Mouse (Mus musculus) thymus, adult 2 months (tissue): ENCODE measurements at regions not wholly inside any gene's neighbourhood (a gene's known extent, or its start where the extent isn't known, plus 50 kb on each side); places are given as distances from the start of the nearest gene placed in this dataset.

Source experiments
- DNase-seq: peaks from one replicate; pipeline ENCODE4 v3.0.0; 2021
- H3K27ac ChIP-seq: fragments of 200-500 bp; 2 replicates; pipeline ENCODE4 v1.5.1; 2012; ENCODE audit warnings: low read length, control low read depth; ENCODE audit not compliant: control insufficient read depth, insufficient read depth
- H3K27me3 ChIP-seq: fragments of 200-500 bp; 2 replicates; pipeline ENCODE4 v1.6.1; 2012; ENCODE audit warnings: mild to moderate bottlenecking, low read length, moderate library complexity, mixed read lengths; ENCODE audit not compliant: control insufficient read depth, insufficient read depth
- H3K36me3 ChIP-seq: fragments of 200-500 bp; 2 replicates; pipeline ENCODE4 v1.6.1; 2012; ENCODE audit warnings: mild to moderate bottlenecking, low read length, moderate library complexity; ENCODE audit not compliant: control insufficient read depth, insufficient read depth
- H3K4me1 ChIP-seq: fragments of 200-500 bp; replicated peaks from 2 replicates; pipeline ENCODE4 v1.6.1; 2012; ENCODE audit warnings: low read length; ENCODE audit not compliant: control insufficient read depth, insufficient read depth
- H3K4me3 ChIP-seq: fragments of 200-500 bp; 2 replicates; pipeline ENCODE4 v1.5.1; 2012; ENCODE audit warnings: mild to moderate bottlenecking, low read length, control low read depth, moderate library complexity; ENCODE audit not compliant: control insufficient read depth, insufficient read depth
- CTCF ChIP-seq: fragments of 200-500 bp; IDR thresholded peaks from 2 replicates; pipeline ENCODE4 v1.5.1; 2012; ENCODE audit warnings: mild to moderate bottlenecking, control low read depth, low read length, moderate library complexity, borderline replicate concordance; ENCODE audit not compliant: control insufficient read depth, poor library complexity, insufficient read depth; ENCODE audit errors: extremely low read depth
- POLR2A ChIP-seq: fragments of 200-500 bp; IDR thresholded peaks from 2 replicates; pipeline ENCODE4 v1.6.1; 2012; ENCODE audit warnings: mild to moderate bottlenecking, low read length, control low read depth, moderate library complexity; ENCODE audit not compliant: control insufficient read depth, poor library complexity, insufficient read depth; ENCODE audit errors: extremely low read depth
- WGBS: fragments of 180-500 bp; shearing (Covaris S2); methylation state at CpG from one replicate; pipeline ENCODE4 v1.1.7; 2018; 5-methylcytosine and 5-hydroxymethylcytosine counted together

DNA sequence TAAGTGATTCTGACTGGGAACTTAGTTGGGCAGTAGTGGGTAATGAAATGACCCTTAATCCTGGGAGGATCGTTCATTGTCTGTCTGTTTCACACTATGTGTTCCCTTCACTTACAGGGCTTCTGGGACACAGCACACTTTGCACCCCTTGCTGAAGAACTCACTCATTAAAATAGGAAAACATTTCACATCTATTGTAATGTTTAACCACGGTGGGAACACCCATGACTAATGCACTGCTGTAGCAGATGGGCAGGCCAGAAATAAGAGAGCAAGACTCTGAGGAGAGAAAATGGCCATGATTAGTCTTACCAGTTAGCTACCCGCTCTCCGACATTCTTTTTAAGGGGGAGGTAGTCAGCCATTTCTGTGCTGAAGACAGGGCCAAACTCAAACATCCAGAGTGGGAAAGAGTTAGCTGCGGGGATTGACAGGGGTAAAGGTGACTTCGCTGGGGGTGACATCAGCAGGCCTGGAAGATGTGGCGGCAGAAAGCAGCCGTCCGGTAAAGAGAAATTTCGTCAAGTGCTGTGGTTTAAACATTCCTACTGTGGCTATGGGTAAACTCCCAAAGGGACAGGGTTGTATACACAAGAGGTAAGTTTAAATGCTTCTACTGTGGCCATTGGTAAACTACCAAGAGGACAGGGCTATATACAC lies 167.3 kb upstream of the Agap1 start:
- Histone ChIP-seq H3K27ac (no peak overlapping the region), H3K36me3 (no peaks in the 10 kb centered on the region), H3K4me1 (no peaks in the 10 kb centered on the region), H3K27me3 (no peaks in the 10 kb centered on the region), H3K4me3 (no peak overlapping the region)
- no peak for TF ChIP-seq POLR2A
- no peak for TF ChIP-seq CTCF
- DNase-seq = no peak
- 90% methylated on average over 10 of the region's 10 CpGs for whole genome bisulfite sequencing

DNA sequence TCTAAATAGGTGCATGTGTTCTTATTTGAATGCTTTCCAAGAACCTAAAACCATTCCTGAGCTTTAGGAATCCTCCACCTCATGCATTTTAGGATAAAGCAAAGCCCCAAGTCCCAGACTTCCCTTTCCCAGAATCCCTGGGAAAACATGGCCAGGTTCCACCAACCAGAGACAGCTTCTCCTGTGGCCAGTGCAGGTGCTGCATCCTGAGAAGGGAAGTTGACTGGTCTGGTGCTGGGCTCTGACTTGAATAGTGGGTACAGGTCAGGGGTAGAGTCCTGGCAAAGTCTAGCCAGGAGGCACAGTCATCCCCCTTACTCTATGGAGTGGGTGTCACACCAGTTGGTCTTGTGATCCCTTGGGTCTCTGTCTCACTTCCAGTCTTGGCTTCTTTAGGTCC lies 166.6 kb upstream of the Agap1 start:
- no peak overlapping the region for H3K27ac ChIP-seq
- DNase-seq = no peak
- TF ChIP-seq CTCF (no peak), POLR2A (no peak)

DNA sequence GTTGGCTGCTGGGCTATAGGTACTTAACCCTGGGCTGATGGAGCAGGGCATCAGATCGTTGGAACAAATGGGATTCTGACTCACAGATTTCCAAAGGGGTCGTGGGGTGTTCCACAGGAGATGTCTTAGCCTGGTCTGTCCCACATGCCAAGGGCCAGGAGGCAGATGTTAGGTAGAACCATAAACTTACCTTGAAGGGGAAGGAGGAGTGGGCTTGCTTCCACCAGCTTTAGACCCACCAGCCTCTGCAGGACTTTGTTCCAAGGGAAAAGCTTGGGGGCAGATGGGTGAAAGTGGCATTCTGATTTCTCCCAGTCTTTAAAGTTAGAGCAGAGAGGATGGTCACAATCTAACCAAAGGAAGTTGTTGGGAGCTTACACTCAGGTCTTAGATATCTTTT lies 165.7 kb upstream of the Agap1 start:
- no peak overlapping the region for H3K27ac ChIP-seq

More for the DNA sequence above, 166.6 kb upstream of the Agap1 start:
- Histone ChIP-seq H3K4me1 (no peaks in the 10 kb centered on the region), H3K36me3 (no peaks in the 10 kb centered on the region), H3K4me3 (no peak overlapping the region), H3K27me3 (no peaks in the 10 kb centered on the region)

DNA sequence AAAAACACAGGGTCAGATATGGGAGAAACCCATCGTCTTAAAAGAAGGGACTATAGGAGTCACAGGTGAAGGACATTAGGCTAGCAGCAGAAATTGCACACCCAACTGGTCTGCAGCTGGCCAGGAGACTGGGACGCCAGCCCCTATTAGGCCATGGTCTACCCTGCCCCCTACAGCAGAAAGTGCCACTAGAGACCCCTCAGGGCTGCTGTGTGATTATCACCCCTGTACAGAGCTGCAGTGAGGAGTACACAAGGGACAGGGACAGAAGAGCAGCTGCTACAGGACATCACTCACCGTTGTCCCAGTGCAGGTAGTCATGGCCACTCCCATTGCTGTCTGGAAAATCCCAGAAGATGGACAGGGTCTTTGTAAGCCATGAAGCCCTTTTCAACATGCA lies 157.9 kb upstream of the Agap1 start:
- Histone ChIP-seq H3K36me3 (no peaks in the 10 kb centered on the region), H3K4me1 (no peaks in the 10 kb centered on the region), H3K27ac (no peak overlapping the region), H3K27me3 (no peaks in the 10 kb centered on the region), H3K4me3 (no peak overlapping the region)
- 94% methylated on average over 3 of the region's 3 CpGs for WGBS
- no peak for DNase-seq
- no peak for TF ChIP-seq POLR2A

More for the DNA sequence above, 165.7 kb upstream of the Agap1 start:
- 84% methylated on average over 2 of the region's 2 CpGs for WGBS
- Histone ChIP-seq H3K4me3 (no peak overlapping the region), H3K36me3 (no peaks in the 10 kb centered on the region), H3K27me3 (no peaks in the 10 kb centered on the region), H3K4me1 (no peaks in the 10 kb centered on the region)
- no peak for DNase-seq
- TF ChIP-seq CTCF = no peak
- TF ChIP-seq POLR2A = no peak

DNA sequence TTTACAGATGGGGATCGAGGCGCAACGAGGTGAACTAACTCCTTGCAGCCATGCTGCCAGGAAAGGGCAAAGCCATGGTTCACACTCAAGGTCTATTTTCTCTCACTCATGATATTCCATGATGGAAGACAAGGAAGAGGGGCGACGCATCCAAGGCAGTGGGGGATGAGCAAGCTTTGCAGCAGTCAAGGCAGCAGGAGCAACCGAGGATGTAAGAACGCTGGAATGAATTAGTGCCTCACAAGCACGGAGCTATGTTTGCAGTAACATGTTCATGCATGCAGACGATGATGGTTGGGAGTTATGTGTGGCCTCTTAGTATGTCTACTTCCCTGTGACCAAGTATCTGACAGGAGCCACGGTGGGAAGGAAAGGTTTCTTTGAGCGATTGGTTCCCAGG lies 156.8 kb upstream of the Agap1 start:
- Histone ChIP-seq H3K4me1 (peaks cover 6% of the 10 kb centered on the region), H3K27me3 (no peaks in the 10 kb centered on the region), H3K4me3 (no peak overlapping the region), H3K36me3 (no peaks in the 10 kb centered on the region), H3K27ac (no peak overlapping the region)
- TF ChIP-seq POLR2A (no peak), CTCF (no peak)
- WGBS = 90% methylated on average over 11 of the region's 11 CpGs
- DNase-seq = no peak

DNA sequence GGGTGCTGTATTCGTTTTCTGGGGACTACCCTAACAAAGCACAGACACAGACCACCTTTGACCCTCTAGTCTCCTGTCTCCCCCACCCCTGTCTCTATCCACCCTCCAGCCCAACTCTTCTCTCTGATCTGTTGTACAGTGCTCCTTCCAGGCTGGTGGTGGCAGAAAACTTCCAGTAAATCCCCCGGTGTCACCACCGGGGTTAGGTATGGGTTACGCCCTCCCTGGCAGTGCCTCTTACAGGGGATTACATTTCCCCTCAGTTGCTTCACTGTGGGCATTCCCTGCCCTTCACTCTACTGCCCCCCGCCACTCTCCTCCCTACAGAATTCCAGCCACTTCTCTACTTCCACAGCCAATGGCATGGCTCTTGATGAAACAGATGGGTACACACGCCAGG lies 153.5 kb upstream of the Agap1 start:
- H3K36me3 ChIP-seq = no peaks in the 10 kb centered on the region
- H3K4me3 ChIP-seq = no peak overlapping the region
- WGBS = 94% methylated on average over 6 of the region's 6 CpGs
- no peak overlapping the region for H3K27ac ChIP-seq
- H3K27me3 ChIP-seq = no peaks in the 10 kb centered on the region
- DNase-seq = no peak
- TF ChIP-seq POLR2A = no peak
- no peak for TF ChIP-seq CTCF
- H3K4me1 ChIP-seq = peaks cover 10% of the 10 kb centered on the region

DNA sequence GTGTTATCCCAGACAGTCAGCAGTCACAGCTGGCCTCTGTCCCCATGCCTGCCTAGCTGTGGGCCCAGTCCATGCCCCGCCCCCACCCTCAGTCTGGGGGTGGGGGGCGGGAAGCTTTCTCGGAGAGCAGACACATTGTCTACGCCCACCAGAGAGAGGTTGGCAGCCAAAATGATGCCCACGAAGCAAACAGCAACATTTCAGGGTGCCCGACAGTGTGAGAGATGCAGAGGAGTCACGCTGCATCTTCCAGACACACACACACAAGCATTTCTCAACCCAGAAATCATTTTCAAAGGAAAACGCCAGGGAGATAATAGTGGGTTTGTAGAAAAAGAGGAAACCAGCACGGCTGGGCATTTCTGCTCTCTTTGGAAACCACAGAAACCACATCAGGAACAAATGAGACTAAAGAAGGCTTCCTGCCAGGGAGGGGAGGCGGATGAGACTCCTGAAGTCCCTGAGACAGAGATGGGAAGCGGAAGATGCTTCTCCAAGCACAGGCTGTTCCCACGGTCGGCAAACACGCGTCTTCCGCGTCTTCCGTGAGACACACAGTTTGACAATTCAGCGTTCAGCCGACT lies 152.1 kb upstream of the Agap1 start:
- TF ChIP-seq CTCF = no peak
- peaks cover 10% of the 10 kb centered on the region for H3K4me1 ChIP-seq
- H3K36me3 ChIP-seq = no peaks in the 10 kb centered on the region
- DNase-seq = no peak
- 4% methylated on average over 20 of the region's 20 CpGs for WGBS
- no peak overlapping the region for H3K4me3 ChIP-seq
- H3K27ac ChIP-seq = no peak overlapping the region
- no peaks in the 10 kb centered on the region for H3K27me3 ChIP-seq
